Mouse (Mus musculus) urinary bladder, postnatal 4 days (tissue): ENCODE measurements around the gene Plekhg1.

Source experiments
- DNase-seq, 2 experiments: peaks; one replicate each; pipeline ENCODE4 v3.0.0; 2021 to 2022; ENCODE audit warnings: low spot score in 2 of 2

Gene Plekhg1

DNA sequence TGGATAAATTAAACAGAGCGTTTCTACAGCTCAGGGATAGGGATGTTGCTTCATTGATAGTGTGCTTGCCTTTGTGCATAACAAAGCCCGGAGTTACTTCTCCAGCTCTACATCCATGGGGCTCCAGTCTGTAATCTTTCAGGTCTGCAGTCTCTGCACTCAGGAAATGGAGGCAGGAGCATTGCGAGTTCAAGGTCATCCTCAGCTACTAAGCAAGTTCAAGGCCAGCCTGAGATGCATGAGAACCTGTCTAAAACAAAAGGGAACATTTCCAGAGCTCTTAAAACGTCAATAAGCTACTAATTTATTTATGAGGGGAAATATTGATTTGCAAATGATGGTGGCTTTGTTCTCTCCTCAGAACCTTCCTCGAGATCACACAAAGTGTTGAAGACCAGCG, 209.1 kb downstream of the Plekhg1 start:
- no peak for DNase-seq

DNA sequence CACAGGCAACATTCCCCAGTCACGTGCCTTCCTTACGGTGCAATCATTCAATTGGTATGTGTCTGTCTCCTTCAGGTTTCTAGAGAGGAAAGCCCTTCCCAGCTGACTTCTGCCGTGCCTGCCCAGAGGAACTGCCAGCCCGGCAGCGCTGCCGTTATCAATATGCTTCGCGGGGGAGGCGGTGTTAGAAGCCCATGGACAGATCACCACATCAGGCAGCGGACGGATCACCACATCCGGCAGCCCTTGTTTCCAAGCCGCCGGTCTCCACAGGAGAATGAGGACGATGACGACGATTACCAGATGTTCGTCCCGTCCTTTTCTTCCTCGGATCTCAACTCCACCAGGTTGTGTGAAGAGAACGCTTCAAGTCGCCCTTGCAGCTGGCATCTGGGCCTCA, 216.3 kb downstream of the Plekhg1 start:
- no peak for DNase-seq

DNA sequence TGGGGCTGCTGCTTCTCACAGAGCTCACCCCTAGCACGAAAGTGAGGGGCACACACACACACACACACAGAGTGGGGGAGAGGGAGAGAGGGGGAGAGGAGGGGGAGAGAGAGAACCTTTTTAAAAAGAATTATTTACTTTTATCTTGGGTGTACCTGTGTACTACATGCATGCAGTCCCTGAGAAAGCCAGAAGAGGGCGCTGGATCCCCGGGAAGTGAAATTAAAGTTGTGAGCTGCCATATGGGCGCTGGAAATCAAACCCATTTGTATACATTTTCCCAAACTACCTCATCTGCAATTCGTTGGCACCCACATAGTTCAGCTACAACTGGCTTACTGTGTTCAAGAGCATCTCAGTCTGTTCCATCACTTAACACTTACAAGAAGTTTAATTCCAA, 218.4 kb downstream of the Plekhg1 start:
- DNase-seq, result no peak

DNA sequence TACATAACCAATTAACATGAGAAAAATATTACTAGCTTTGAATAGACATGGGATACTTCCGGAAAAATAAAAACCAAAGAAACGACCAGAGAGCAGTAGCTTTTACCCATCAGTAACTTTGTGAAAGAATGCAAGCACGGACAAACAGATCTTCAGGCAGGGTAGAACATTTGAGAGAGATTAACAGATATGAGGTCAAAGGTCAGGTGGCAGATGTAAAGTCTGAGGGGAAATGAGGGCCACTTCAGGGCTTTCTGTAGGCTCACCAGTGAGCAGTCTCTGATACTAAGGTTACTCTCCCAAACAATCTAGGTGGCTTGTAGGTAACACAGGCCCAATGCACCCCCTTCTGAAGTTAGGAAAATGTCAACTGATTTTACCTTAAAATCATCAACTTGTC, 228.9 kb downstream of the Plekhg1 start:
- DNase-seq, result no peak

DNA sequence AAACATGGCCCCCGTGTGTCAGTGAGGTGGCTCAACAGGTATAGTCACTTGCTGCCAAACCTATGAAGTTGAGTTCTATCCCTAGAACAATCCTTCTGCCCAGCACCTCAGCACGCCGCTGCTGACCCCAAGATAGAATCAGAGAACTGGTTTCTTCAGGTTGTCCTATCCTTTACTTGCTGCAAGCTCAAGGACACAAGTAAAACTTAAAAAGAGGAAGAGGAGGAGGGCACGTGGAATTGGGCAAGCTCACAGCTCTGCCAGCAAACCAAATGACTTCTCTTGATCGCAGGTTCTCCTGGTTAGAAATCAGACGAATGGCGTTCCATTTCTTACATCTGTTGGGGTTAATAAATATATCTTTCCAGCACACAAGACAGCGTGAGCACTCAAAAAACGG, 232.1 kb downstream of the Plekhg1 start:
- DNase-seq, result no peak

DNA sequence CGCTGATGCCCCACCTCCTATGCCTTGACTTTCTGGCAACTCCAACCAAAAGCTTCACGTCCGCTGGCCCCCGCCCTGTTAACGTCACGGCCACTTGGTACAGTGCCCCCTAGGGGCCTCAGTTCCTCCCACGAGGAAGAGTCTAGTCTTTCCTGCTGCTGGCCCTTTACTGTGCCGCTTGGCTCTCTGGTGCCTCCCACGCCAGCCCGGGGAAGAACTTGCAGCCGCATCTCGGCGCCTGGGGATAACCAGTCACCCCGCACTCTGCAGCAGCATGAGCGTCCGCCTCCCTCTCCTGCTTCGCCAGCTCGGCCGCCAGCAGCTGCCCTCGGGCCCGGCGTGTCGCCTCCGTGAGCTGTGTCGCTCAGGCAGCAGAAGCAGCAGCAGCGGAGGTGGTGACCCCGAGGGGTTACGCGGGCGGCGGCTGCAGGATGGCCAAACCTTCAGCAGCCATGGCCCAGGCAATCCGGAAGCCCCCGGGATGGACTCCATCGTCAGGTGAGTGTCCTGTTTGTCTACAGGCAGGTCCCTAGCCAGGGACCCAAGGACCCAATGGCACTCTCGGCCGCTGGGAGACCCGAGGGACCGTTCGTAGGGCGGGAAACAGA, 232.9 kb downstream of the Plekhg1 start, which contains the start of gene Mthfd1l:
Gene Mthfd1l (plus strand): TSS at position 138 of the 608 bp plus-strand sequence.
- peak; percentile 81 to 86 for DNase-seq

DNA sequence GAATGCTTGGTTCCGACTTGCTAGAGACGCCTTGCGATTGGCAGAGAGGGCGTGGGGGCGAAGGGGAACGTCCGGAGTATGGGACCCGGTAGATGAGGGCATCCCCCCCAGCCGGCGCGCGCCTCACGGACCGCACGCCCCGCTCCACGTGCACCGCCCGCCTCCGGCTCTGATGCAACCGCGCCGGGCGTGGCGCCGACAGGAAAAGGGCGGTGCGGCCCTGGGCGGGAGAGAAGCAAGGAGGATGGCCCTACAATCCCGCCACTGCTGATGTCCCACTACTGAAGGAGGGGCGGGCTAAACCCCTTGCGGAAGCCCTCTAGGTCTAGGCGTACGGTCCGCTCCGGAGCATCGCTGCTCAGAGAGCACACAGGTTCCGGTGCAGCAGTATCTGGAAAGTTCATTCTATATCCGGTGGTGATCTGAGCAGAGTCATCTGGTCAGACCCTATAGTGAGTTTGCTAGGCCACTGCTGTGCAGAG, 233.5 kb downstream of the Plekhg1 start:
- peak; percentile 87 to 90 for DNase-seq

GRCm38 (mm10) chr10:3974380-3974779, 234.2 kb downstream of the Plekhg1 start:
- DNase-seq, result no peak

- DNase-seq, result no peak
Measured at GRCm38 (mm10) chr10:3975898-3976622, 235.9 kb downstream of the Plekhg1 start.

DNA sequence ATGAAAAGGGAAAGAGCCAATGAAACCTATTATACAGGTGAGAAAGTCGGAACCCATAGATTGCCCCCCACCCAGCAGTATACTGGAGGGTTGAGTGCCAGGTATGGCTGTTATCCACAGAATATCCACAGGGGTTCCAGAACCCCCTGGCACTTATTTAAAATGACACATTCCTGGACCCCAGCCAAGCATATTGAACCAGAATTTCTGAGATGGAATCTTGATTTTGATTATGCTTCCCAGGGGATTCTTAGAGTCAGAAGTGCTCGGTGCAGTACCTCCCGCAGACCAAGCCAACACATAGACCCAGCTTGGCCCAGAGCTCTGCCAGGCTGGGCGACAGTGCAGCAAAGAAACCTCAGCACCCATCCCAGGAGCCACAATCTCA, 236.5 kb downstream of the Plekhg1 start:
- no peak for DNase-seq

DNA sequence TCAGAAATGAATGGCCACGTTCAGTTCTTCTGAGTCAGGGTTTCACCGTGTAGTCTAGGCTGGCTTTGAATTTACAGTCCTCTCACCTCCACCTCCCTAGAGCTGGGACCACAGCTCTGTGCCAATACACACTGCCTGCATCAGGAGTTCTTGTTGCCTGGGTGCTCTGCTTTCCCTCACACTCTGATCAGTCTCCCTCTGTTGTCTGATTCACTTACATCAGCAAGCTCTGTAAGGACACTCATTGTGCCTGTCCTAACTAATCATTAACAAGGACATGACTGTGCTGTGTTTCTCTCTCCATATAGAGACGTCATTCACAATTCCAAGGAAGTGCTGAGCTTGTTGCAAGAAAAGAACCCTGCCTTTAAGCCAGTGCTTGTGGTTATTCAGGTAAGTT, 238.2 kb downstream of the Plekhg1 start:
- DNase-seq, result no peak

DNA sequence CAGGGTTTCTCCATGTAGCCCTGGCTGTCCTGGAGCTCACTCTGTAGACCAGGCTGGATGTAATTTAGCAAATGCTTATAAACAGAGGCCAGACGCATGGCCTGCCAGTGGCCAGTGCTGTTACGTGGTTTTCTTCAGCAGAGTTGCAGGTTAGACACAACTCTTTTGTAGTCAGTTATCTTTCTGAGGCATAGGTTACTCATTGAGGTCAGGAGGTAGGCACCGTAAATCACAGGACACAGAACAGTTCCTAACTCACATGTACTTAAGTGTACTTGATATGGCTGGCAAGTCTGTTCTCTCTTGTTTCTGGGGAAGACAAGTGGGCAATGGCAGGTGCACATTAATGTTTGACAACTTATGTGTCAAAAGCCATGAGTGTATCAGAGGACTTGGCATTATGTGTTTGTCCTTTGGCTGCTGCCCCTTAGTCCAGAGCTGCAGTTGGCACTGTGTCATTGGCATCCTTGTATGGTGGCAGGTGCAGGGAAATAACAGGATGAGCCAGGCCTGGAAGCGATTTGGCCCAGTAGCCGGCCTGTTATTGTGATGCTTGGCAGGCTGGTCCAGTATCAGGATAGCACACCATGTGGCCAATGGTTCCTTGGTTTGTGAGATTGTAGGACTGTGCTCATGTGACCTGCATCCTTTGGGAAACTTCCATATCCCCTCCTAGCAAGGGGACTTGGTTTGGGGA, 238.8 kb downstream of the Plekhg1 start:
- DNase-seq, result no peak

DNA sequence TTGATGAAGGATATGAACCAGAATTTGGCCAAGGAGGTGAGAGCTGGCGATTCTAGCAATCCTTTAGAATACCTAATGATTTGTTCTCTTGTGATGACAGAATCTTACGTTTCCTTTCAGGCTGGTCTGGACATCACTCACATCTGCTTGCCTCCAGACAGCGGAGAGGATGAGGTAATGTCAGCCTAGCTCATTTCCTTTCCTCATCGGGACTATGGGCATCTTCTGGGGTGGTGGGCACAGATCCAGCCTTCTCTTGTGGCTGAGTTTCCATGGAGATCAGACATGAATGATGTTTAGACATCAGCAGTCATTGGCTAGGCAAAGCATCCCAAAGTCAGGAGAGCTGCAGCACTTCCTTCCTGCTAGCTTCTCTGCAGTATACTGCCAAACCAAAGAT, 240.1 kb downstream of the Plekhg1 start:
- DNase-seq, result no peak

GRCm38 (mm10) chr10:3990295-3990883, 250.2 kb downstream of the Plekhg1 start:
- DNase-seq, result no peak

GRCm38 (mm10) chr10:3993365-3994102, 253.4 kb downstream of the Plekhg1 start:
- no peak for DNase-seq

DNA sequence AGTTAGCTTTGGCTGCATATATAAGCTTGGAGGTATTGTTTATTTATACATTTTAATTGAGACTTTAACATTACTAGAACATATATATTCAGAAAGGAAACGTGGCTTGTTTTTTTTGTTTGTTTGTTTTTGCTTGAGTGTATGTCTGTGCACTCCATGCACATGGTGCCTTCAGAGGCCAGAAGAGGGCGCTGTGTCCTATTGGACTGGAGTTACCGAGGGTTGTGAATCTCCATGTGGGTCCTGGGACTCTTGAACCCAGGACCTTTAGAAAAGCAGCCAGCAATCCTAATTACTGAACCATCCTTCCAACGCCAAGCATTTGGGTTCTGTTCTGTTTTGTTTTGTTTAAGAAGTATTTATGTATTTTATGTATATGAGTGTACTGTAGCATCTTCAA, 255.1 kb downstream of the Plekhg1 start:
- no peak for DNase-seq

DNA sequence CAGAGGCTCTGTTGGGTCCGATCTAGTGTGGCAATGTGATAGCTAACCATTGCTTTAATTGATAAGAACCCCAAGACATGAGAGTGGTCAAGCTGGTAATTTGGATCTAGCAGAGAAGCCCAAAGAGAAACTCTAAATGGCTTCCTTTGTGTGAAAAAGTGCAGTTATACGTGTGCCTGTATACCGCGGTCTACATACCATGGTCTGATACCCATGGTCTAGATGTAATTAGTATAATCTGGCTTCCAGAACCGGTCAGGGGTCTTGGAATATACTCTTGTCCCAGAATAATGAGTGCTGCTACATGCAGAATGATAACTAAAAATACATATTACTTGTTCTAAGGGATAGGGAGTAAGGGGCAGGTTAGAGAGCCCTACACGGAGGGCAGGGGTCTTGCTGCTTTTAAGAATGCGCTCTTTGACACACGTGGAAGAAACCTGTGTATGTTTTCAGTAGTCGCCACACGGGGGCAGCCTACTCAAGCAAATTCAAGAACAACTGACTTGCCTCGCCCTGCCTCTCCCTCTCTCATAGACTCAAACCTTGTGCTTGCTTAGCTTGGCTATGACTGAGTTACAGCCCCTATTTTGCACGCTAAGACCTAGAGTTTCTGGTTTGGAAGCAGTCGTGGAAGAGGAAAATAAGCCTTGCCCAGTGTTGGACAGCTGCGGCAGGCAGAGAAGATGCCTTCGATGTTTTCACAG, 256.2 kb downstream of the Plekhg1 start:
- peak; percentile 43 to 71 for DNase-seq

DNA sequence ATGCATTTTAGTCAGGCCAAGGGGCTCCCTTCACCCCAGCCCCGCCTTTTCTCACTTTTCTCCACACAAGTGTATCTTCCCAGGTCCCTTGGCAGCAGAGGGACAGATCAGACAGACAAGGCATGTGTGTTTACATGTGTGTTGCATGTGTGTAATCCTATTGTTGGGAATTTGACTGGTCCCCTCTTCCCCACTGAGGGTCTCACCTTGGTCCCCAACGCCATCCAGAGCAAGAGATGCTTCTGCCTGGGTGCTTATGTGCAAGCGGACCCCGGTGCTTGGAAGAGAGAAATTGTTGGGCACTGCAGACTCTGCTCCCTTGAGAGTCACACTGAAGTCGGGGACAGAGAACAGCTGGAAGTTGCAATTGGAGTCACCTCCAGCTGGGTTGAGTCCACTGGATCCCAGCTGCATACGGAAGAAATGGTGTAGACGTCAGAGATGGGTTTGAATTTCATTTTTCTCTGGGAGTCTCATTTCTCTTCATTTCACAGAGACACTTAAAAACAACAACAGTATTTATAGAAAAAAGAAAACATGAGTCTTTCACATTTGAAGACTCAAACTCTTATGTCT, 257.8 kb downstream of the Plekhg1 start:
- no peak for DNase-seq

- DNase-seq, result peak in 1 of 2 experiments; percentile 49
Measured at GRCm38 (mm10) chr10:4002711-4003110, 262.5 kb downstream of the Plekhg1 start.

- peak in 1 of 2 experiments; percentile 54 for DNase-seq
Measured at GRCm38 (mm10) chr10:4005191-4005590, 265.0 kb downstream of the Plekhg1 start.
